Mouse (Mus musculus): ENCODE results near the gene Ncapd3. TPM values are rescaled to one million over a fixed set of nuclear protein-coding genes. Genes with fewer than 3 reads are reported as not detected.

Ncapd3 gene
- polyA plus RNA-seq, 1 experiment from 2014 or later = 9.0 TPM

- Histone ChIP-seq H3K36me3 (ENCODE audit: control insufficient read depth, insufficient read depth) (peaks cover 78% of the 10 kb centered on the region), H3K27me3 (replicated peaks; ENCODE audit: control insufficient read depth, insufficient read depth, low read length) (no peaks in the 10 kb centered on the region), H3K4me2 (replicated peaks; ENCODE audit: low read depth) (no peak overlapping the region), H3K4me1 (replicated peaks; ENCODE audit: control insufficient read depth, insufficient read depth, low read length) (no peaks in the 10 kb centered on the region), H3K27ac (ENCODE audit: low read depth, low read length) (no peak overlapping the region), H3K9me3 (ENCODE audit: control insufficient read depth) (no peaks in the 10 kb centered on the region), H3K4me3 (ENCODE audit: low read depth, low read length) (no peak overlapping the region), H3K9ac (ENCODE audit: low read depth, low read length) (no peak overlapping the region)
- peak; percentile 56 for TF ChIP-seq CTCF (IDR thresholded peaks at IDR 0.05; ENCODE audit: low read depth)
- WGBS = 83% methylated on average over 1 of the region's 1 CpGs
- ATAC-seq = no peak
Observed at GRCm38 (mm10) chr9:27074677-27075076, 44.7 kb downstream of the Ncapd3 start.

- no peak for TF ChIP-seq CTCF (IDR thresholded peaks at IDR 0.05; ENCODE audit: low read depth)
- Histone ChIP-seq H3K4me1 (replicated peaks; ENCODE audit: control insufficient read depth, insufficient read depth, low read length) (no peaks in the 10 kb centered on the region), H3K36me3 (ENCODE audit: control insufficient read depth, insufficient read depth) (peaks cover 72% of the 10 kb centered on the region), H3K9ac (ENCODE audit: low read depth, low read length) (no peak overlapping the region), H3K9me3 (ENCODE audit: control insufficient read depth) (no peaks in the 10 kb centered on the region), H3K27ac (ENCODE audit: low read depth, low read length) (no peak overlapping the region), H3K4me2 (replicated peaks; ENCODE audit: low read depth) (no peak overlapping the region), H3K27me3 (replicated peaks; ENCODE audit: control insufficient read depth, insufficient read depth, low read length) (no peaks in the 10 kb centered on the region), H3K4me3 (ENCODE audit: low read depth, low read length) (no peak overlapping the region)
- no peak for ATAC-seq
Observed at GRCm38 (mm10) chr9:27075812-27076211, 45.8 kb downstream of the Ncapd3 start.

GRCm38 (mm10) chr9:27086256-27086655, 56.3 kb downstream of the Ncapd3 start:
- no peak overlapping the region for H3K9ac ChIP-seq (ENCODE audit: low read depth, low read length)
- no peak overlapping the region for H3K4me2 ChIP-seq (replicated peaks; ENCODE audit: low read depth)
- H3K27ac ChIP-seq (ENCODE audit: low read depth, low read length) = no peak overlapping the region
- H3K36me3 ChIP-seq (ENCODE audit: control insufficient read depth, insufficient read depth) = peaks cover 86% of the 10 kb centered on the region
- H3K4me1 ChIP-seq (replicated peaks; ENCODE audit: control insufficient read depth, insufficient read depth, low read length) = no peaks in the 10 kb centered on the region
- H3K4me3 ChIP-seq (ENCODE audit: low read depth, low read length) = no peak overlapping the region
- 90% methylated on average over 5 of the region's 5 CpGs for WGBS
- no peaks in the 10 kb centered on the region for H3K27me3 ChIP-seq (replicated peaks; ENCODE audit: control insufficient read depth, insufficient read depth, low read length)
- no peak for ATAC-seq
- H3K9me3 ChIP-seq (ENCODE audit: control insufficient read depth) = no peaks in the 10 kb centered on the region
- TF ChIP-seq CTCF (IDR thresholded peaks at IDR 0.05; ENCODE audit: low read depth) = no peak

GRCm38 (mm10) chr9:27087402-27087801, 57.4 kb downstream of the Ncapd3 start:
- no peak for TF ChIP-seq CTCF (IDR thresholded peaks at IDR 0.05; ENCODE audit: low read depth)
- Histone ChIP-seq H3K4me1 (replicated peaks; ENCODE audit: control insufficient read depth, insufficient read depth, low read length) (no peaks in the 10 kb centered on the region), H3K9ac (ENCODE audit: low read depth, low read length) (no peak overlapping the region), H3K9me3 (ENCODE audit: control insufficient read depth) (no peaks in the 10 kb centered on the region), H3K27ac (ENCODE audit: low read depth, low read length) (no peak overlapping the region; the same call in 1 of the 2 replicates), H3K4me2 (replicated peaks; ENCODE audit: low read depth) (no peak overlapping the region), H3K4me3 (ENCODE audit: low read depth, low read length) (no peak overlapping the region), H3K27me3 (replicated peaks; ENCODE audit: control insufficient read depth, insufficient read depth, low read length) (no peaks in the 10 kb centered on the region), H3K36me3 (ENCODE audit: control insufficient read depth, insufficient read depth) (peaks cover 80% of the 10 kb centered on the region)
- no peak for ATAC-seq
- 95% methylated on average over 3 of the region's 3 CpGs for WGBS

DNA sequence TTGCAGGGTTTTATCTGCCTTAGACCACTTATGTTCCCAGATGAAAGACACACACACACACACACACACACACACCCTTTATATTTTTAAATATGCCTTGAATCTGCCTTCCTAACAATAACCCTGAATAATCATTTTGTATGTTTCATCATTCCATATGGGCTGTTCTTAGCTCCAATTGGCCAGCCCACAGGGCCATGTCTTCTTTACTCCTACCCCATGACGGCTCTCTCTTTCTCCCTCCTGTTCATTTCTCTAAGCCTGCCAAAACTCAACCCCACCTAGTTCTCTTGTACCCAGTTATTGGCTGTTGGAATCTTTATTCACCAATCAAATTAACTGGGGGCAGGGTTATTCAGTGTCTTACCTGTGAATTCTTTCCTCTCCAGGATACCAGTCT, 60.2 kb downstream of the Ncapd3 start:
- ATAC-seq = no peak
- Histone ChIP-seq H3K27me3 (replicated peaks; ENCODE audit: control insufficient read depth, insufficient read depth, low read length) (no peaks in the 10 kb centered on the region), H3K27ac (ENCODE audit: low read depth, low read length) (no peak overlapping the region), H3K9me3 (ENCODE audit: control insufficient read depth) (no peaks in the 10 kb centered on the region), H3K36me3 (ENCODE audit: control insufficient read depth, insufficient read depth) (peaks cover 75% of the 10 kb centered on the region), H3K4me1 (replicated peaks; ENCODE audit: control insufficient read depth, insufficient read depth, low read length) (no peaks in the 10 kb centered on the region), H3K4me3 (ENCODE audit: low read depth, low read length) (no peak overlapping the region), H3K4me2 (replicated peaks; ENCODE audit: low read depth) (no peak overlapping the region), H3K9ac (ENCODE audit: low read depth, low read length) (no peak overlapping the region)
- TF ChIP-seq CTCF (IDR thresholded peaks at IDR 0.05; ENCODE audit: low read depth) = no peak
- WGBS = 93% methylated on average over 1 of the region's 1 CpGs

DNA sequence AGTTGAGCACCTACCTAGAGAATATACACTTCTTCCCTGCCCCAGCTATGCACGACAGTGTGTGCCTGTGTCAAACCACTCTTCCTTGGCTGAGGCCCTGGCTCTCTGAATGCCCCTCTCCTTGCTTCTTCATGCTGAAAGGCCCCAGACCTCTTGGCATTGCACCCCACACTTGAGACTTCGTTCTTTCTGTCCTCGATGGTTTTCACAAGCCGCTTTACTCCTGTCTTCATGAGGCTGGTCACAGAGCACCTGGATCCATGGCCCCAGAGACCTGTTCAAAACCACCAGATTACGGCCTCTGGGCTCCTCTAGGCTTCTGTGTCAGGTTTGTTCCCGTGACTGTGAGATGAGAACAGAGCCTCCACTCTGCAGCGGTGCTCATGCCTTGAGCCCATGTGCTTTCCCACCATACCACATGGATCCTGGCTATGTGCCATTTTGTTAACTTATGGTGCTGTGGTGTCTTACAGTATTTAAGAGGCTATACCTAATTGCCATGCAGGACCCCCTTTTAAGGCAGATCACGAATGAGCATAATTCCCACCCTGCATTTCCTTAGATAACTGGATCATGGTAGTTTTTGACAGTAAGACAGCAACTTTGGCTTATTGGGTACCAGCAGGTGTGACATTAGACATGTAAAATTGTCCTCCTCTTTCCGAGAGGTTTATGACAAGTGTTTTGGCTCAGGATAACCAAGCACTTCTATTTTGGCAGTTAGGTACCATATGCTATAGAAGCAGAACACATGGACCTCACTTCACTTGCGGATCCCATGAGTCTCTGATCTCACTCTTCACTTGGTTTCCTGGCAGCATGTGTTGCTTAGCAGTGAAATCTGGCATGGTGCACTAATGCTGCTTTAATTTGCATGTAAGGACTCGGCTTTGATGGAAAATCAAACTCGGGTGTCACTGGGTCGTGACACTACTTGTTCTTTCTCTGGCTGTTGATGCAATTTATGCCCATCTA, 61.1 kb downstream of the Ncapd3 start:
- Histone ChIP-seq H3K9ac (ENCODE audit: low read depth, low read length) (no peak overlapping the region), H3K36me3 (ENCODE audit: control insufficient read depth, insufficient read depth) (peaks cover 80% of the 10 kb centered on the region), H3K27ac (ENCODE audit: low read depth, low read length) (no peak overlapping the region), H3K4me2 (replicated peaks; ENCODE audit: low read depth) (no peak overlapping the region), H3K9me3 (ENCODE audit: control insufficient read depth) (no peaks in the 10 kb centered on the region), H3K4me1 (replicated peaks; ENCODE audit: control insufficient read depth, insufficient read depth, low read length) (no peaks in the 10 kb centered on the region), H3K4me3 (ENCODE audit: low read depth, low read length) (no peak overlapping the region), H3K27me3 (replicated peaks; ENCODE audit: control insufficient read depth, insufficient read depth, low read length) (no peaks in the 10 kb centered on the region)
- TF ChIP-seq CTCF (IDR thresholded peaks at IDR 0.05; ENCODE audit: low read depth) = no peak
- ATAC-seq = no peak
- WGBS = 93% methylated on average over 13 of the region's 13 CpGs
